Mouse (Mus musculus): ENCODE measurements at regions not wholly inside any gene's neighbourhood (a gene's known extent, or its start where the extent isn't known, plus 50 kb on each side); places are given as distances from the start of the nearest gene placed in this dataset.
A peak's percentile ranks its signal among the peaks of the same experiment; 100 is the strongest.

DNA sequence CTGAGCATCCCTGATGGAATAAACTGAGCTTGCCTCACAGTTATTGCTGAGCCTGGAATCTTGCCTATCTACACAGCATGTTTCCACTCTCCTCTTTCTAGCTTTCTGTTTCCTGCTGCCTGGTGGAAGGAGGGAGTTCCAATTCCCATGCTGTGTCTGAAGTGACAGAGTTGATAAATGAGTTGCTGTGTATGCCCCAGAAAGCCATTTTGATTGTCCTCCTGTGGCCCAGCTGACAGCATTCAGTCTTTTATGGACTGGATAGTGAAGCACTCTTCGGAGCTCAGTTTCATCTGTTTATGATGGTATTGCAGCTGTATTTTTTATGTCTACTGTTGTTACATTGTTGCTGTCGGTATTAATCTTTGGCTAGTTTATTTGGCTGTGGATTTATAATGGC, 398.0 kb upstream of the Fat3 start:
- no peak for ATAC-seq
- Histone ChIP-seq H3K27me3 (ENCODE audit: control insufficient read depth, insufficient read depth, low read depth, low read length) (no peaks in the 10 kb centered on the region), H3K4me2 (ENCODE audit: low read length) (no peak overlapping the region), H3K9ac (ENCODE audit: low read depth, low read length) (no peak overlapping the region), H3K4me1 (ENCODE audit: control insufficient read depth, insufficient read depth, low read length) (no peaks in the 10 kb centered on the region), H3K4me3 (ENCODE audit: low read depth, low read length) (no peak overlapping the region), H3K36me3 (ENCODE audit: control insufficient read depth, insufficient read depth, low read length) (no peaks in the 10 kb centered on the region), H3K9me3 (replicated peaks; ENCODE audit: control insufficient read depth, low read length, poor library complexity, severe bottlenecking) (no peaks in the 10 kb centered on the region), H3K27ac (ENCODE audit: low read length) (no peak overlapping the region)
- 79% methylated on average over 2 of the region's 2 CpGs for WGBS

DNA sequence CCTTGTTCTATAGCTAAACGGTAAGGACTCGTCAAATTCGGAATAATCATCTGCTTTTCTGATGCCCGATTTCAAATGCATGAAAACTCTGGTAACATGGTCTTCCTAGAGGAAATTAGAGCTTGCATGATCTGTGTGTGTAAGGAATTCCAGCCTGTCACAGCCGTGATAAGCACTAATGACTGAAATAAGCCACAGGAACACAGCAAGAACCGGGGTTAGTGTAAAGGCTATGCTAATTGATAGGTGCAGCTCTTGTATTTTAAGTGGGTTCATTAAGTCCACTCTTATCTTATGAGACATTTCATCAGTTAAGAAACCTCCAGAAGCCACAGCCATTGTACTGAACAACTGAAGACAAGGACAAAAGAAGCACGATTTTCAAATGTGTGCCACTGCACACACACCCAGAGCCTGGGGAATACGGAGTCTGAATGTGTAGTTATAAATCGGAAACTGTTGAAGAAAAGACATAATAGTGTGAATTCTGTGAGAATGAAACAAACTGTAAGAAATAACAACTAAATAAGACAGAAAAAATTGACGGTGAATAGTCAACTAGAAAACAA, 351.5 kb upstream of the Fat3 start:
- no peak overlapping the region for H3K4me2 ChIP-seq (ENCODE audit: low read length)
- WGBS, result 60% methylated on average over 10 of the region's 10 CpGs
- H3K4me1 ChIP-seq (ENCODE audit: control insufficient read depth, insufficient read depth, low read length), result 0 out of 2 replicates have a peak, but pooled peaks cover 4% of the 10 kb centered on the region
- no peak overlapping the region for H3K4me3 ChIP-seq (ENCODE audit: low read depth, low read length)
- peak; percentile 54 for ATAC-seq
- H3K27me3 ChIP-seq (ENCODE audit: control insufficient read depth, insufficient read depth, low read depth, low read length), result no peaks in the 10 kb centered on the region
- no peaks in the 10 kb centered on the region for H3K9me3 ChIP-seq (replicated peaks; ENCODE audit: control insufficient read depth, low read length, poor library complexity, severe bottlenecking)
- H3K36me3 ChIP-seq (ENCODE audit: control insufficient read depth, insufficient read depth, low read length), result no peaks in the 10 kb centered on the region
- no peak overlapping the region for H3K9ac ChIP-seq (ENCODE audit: low read depth, low read length)
- H3K27ac ChIP-seq (ENCODE audit: low read length), result no peak overlapping the region

DNA sequence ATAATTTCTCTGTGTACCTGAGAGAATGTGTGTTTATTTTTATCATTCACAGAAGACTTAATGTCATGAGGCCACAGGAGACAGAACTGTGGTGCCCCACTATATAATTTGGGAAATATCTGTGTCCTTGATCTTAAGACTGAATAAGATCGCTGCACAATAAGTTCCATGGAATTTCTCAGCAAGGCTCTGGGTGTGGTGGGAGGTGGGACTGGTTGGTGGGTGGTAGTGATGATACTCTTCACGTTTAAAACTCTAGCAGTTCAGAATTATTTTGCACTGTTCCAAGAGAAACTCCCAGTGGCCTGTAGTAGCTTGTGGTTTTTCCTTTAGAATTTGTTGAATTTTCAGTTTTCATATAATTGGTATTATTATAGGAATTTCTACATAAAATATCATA, 307.4 kb upstream of the Fat3 start:
- Histone ChIP-seq H3K9me3 (replicated peaks; ENCODE audit: control insufficient read depth, low read length, poor library complexity, severe bottlenecking) (no peaks in the 10 kb centered on the region), H3K27me3 (ENCODE audit: control insufficient read depth, insufficient read depth, low read depth, low read length) (no peaks in the 10 kb centered on the region), H3K4me2 (ENCODE audit: low read length) (no peak overlapping the region), H3K9ac (ENCODE audit: low read depth, low read length) (no peak overlapping the region), H3K4me1 (ENCODE audit: control insufficient read depth, insufficient read depth, low read length) (no peaks in the 10 kb centered on the region), H3K36me3 (ENCODE audit: control insufficient read depth, insufficient read depth, low read length) (no peaks in the 10 kb centered on the region), H3K4me3 (ENCODE audit: low read depth, low read length) (no peak overlapping the region), H3K27ac (ENCODE audit: low read length) (no peak overlapping the region)
- no peak for ATAC-seq
- WGBS, result 66% methylated on average over 2 of the region's 2 CpGs

DNA sequence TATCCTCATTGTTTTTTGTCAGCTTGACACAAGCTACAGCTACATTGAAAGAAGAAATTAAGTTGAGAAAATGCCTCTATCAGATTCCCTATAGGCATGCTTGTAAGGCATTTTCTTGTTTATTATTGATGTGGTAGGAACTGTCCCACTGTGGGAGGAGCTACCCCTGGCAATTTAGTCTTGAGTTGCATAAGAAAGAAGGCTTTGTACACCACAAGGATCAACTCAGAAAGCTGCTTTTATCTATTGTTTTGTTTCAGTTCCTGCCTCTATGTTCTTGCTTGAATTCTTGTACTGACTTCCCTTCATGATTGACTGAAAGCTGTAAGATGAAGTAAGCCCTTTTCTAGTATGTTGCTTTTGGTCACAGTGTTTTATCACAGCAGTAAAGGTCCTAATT, 271.8 kb upstream of the Fat3 start:
- Histone ChIP-seq H3K27ac (ENCODE audit: low read length) (no peak overlapping the region), H3K4me2 (ENCODE audit: low read length) (no peak overlapping the region), H3K4me1 (ENCODE audit: control insufficient read depth, insufficient read depth, low read length) (no peaks in the 10 kb centered on the region), H3K9ac (ENCODE audit: low read depth, low read length) (no peak overlapping the region), H3K27me3 (ENCODE audit: control insufficient read depth, insufficient read depth, low read depth, low read length) (no peaks in the 10 kb centered on the region), H3K36me3 (ENCODE audit: control insufficient read depth, insufficient read depth, low read length) (no peaks in the 10 kb centered on the region), H3K4me3 (ENCODE audit: low read depth, low read length) (no peak overlapping the region), H3K9me3 (replicated peaks; ENCODE audit: control insufficient read depth, low read length, poor library complexity, severe bottlenecking) (no peaks in the 10 kb centered on the region)
- ATAC-seq, result no peak

DNA sequence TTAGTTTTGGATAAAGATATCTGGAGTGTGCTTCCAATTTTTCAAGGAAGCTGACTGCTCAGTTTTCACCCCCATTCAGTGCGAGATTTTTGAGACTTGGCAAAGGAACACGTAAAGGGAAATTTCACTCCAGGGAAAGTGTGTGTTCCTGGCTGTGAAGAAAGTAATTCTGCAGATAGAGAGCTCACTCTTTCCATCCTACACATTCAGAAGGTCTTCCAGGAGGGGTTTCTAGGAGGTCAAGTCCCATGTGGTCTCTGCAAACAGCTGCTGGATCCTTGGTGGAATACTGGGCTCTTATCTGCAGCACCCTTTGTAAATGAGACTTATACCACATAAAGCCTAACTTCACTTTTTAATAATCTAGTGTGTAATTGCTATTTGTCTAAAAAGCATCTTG, 226.6 kb upstream of the Fat3 start:
- WGBS, result 92% methylated on average over 2 of the region's 2 CpGs
- H3K4me3 ChIP-seq (ENCODE audit: low read depth, low read length), result no peak overlapping the region
- no peaks in the 10 kb centered on the region for H3K9me3 ChIP-seq (replicated peaks; ENCODE audit: control insufficient read depth, low read length, poor library complexity, severe bottlenecking)
- no peak overlapping the region for H3K4me2 ChIP-seq (ENCODE audit: low read length)
- no peaks in the 10 kb centered on the region for H3K27me3 ChIP-seq (ENCODE audit: control insufficient read depth, insufficient read depth, low read depth, low read length)
- ATAC-seq, result no peak
- H3K4me1 ChIP-seq (ENCODE audit: control insufficient read depth, insufficient read depth, low read length), result no peaks in the 10 kb centered on the region
- H3K9ac ChIP-seq (ENCODE audit: low read depth, low read length), result no peak overlapping the region
- no peaks in the 10 kb centered on the region for H3K36me3 ChIP-seq (ENCODE audit: control insufficient read depth, insufficient read depth, low read length)
- H3K27ac ChIP-seq (ENCODE audit: low read length), result no peak overlapping the region

DNA sequence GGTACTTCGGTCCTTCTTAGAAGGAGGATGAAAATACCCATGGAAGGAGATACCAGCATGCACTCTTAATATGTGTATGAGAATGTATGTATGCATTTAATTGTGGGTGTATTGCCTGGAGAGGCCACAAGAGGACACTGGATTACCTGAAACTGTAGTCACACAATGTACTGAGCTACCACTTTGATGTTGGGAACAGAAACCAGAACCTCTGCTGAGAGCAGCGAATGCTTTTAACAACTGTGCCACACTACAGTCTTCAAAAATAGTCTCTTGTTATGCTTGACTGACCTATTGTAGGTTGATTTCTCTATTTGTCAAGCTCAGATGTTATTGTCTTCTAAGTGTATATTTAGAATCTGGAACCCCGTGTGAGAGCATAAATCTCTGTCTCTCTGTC, 201.3 kb upstream of the Fat3 start:
- no peak overlapping the region for H3K9ac ChIP-seq (ENCODE audit: low read depth, low read length)
- no peak overlapping the region for H3K4me2 ChIP-seq (ENCODE audit: low read length)
- H3K27me3 ChIP-seq (ENCODE audit: control insufficient read depth, insufficient read depth, low read depth, low read length), result no peaks in the 10 kb centered on the region
- no peaks in the 10 kb centered on the region for H3K4me1 ChIP-seq (ENCODE audit: control insufficient read depth, insufficient read depth, low read length)
- H3K4me3 ChIP-seq (ENCODE audit: low read depth, low read length), result no peak overlapping the region
- no peaks in the 10 kb centered on the region for H3K36me3 ChIP-seq (ENCODE audit: control insufficient read depth, insufficient read depth, low read length)
- ATAC-seq, result no peak
- WGBS, result 82% methylated on average over 3 of the region's 3 CpGs
- no peaks in the 10 kb centered on the region for H3K9me3 ChIP-seq (replicated peaks; ENCODE audit: control insufficient read depth, low read length, poor library complexity, severe bottlenecking)
- no peak overlapping the region for H3K27ac ChIP-seq (ENCODE audit: low read length)

DNA sequence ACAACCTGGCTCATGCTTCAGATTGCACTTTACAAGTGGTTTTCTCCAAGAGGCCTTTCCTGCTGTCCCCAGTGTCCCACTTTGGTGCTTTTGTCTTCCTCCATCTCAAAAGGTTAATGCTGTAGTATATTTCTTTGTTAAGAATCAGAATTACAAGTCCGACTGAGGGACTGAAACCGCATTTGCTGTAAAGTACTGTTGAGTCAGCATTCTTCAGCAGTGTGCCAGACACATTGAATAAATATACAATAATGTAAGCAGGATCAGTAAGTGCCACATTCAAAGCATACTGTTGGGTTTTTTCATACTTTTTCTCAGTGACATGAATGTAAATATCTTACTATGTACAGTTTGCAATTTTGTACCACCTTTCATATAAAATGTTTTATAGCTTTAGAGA, 160.4 kb upstream of the Fat3 start:
- Histone ChIP-seq H3K4me2 (ENCODE audit: low read length) (no peak overlapping the region), H3K9me3 (replicated peaks; ENCODE audit: control insufficient read depth, low read length, poor library complexity, severe bottlenecking) (no peaks in the 10 kb centered on the region), H3K4me3 (ENCODE audit: low read depth, low read length) (no peak overlapping the region), H3K27me3 (ENCODE audit: control insufficient read depth, insufficient read depth, low read depth, low read length) (no peaks in the 10 kb centered on the region), H3K27ac (ENCODE audit: low read length) (no peak overlapping the region), H3K9ac (ENCODE audit: low read depth, low read length) (no peak overlapping the region), H3K36me3 (ENCODE audit: control insufficient read depth, insufficient read depth, low read length) (no peaks in the 10 kb centered on the region), H3K4me1 (ENCODE audit: control insufficient read depth, insufficient read depth, low read length) (peaks cover 4% of the 10 kb centered on the region; the same call in 1 of the 2 replicates)
- 40% methylated on average over 2 of the region's 2 CpGs for WGBS
- ATAC-seq, result no peak

DNA sequence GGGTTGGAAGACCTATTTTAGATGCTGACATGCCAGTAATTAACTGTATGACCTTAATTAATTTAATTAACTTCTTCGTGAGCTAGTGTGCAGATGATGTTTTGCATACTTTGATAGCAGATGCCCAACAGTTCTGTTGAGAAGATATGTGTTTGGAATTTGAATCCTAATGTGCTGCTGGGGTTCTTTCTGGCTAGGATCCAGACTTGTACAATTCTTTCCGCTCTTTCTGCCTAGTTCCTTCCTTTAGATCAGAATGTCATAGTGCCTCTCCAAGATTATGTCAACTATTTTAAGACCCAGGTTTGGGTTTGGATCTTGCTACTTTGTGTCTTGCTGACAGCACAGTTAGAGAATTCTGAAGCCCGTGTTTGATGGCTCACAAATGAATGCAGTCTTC, 159.9 kb upstream of the Fat3 start:
- H3K27ac ChIP-seq (ENCODE audit: low read length), result no peak overlapping the region
- H3K9me3 ChIP-seq (replicated peaks; ENCODE audit: control insufficient read depth, low read length, poor library complexity, severe bottlenecking), result no peaks in the 10 kb centered on the region
- no peaks in the 10 kb centered on the region for H3K36me3 ChIP-seq (ENCODE audit: control insufficient read depth, insufficient read depth, low read length)
- WGBS, result 59% methylated on average over 3 of the region's 3 CpGs
- no peak overlapping the region for H3K4me2 ChIP-seq (ENCODE audit: low read length)
- H3K4me3 ChIP-seq (ENCODE audit: low read depth, low read length), result no peak overlapping the region
- peaks cover 4% of the 10 kb centered on the region; the same call in 1 of the 2 replicates for H3K4me1 ChIP-seq (ENCODE audit: control insufficient read depth, insufficient read depth, low read length)
- ATAC-seq, result no peak
- H3K27me3 ChIP-seq (ENCODE audit: control insufficient read depth, insufficient read depth, low read depth, low read length), result no peaks in the 10 kb centered on the region
- no peak overlapping the region for H3K9ac ChIP-seq (ENCODE audit: low read depth, low read length)

All from midbrain, embryonic 16.5 days (tissue).